Mouse (Mus musculus) right cerebral cortex, adult 2 months (tissue): ENCODE data around the gene Ggta1.
"Not testable (repeated sequence)": the region's sequence is repeated elsewhere in the genome, so short reads cannot be mapped to it uniquely, and the experiment has no call there.

Experiments used
- DNase-seq, 2 experiments: peaks; one replicate each; pipeline ENCODE4 v3.0.0; 2021 to 2022; ENCODE audit warnings: low spot score in 2 of 2

The Ggta1 gene

DNA sequence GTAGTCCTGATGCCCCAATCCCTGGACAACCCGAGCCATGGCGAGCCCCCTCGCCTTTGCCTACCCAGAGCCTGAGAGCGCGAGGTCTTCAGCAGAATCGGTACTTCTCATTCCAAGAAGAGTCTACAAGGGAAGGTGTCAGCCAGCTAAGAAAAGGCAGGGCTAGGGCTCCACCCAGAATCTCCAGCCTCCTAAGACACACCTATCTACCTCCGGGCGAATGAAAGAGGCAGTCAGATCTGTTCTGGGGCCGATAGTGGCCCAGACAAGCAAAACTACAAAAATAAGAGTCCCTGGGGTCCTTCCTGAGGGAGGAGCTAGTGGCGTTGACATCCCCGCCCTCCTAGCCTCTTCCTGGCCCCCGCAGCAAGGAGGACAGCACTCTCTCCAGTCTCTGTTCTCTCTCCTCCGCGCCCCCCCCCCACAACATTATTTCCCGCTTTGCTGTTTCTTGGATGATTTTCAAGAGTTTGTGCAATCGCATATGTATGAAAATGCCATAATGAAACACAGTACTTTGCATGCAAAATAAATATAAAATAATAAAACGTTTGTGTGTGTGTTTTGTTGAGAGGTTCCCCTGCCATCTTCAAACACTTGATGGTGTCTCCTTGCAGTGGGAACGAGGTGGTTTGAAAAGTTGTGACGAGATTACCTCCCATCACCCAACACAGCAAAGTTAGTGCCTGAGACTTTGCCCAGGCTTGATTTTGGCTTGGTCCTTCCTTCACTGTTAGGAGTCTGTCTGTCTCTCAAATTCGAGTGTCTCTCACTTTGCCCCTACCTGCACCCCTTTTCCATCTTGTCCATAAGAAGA, 1.7 kb downstream of the Ggta1 start:
- no peak for DNase-seq

GRCm38 (mm10) chr2:35460378-35460880, 2.6 kb downstream of the Ggta1 start:
- DNase-seq = no peak

GRCm38 (mm10) chr2:35459316-35459715, 3.7 kb downstream of the Ggta1 start:
- DNase-seq = no peak

DNA sequence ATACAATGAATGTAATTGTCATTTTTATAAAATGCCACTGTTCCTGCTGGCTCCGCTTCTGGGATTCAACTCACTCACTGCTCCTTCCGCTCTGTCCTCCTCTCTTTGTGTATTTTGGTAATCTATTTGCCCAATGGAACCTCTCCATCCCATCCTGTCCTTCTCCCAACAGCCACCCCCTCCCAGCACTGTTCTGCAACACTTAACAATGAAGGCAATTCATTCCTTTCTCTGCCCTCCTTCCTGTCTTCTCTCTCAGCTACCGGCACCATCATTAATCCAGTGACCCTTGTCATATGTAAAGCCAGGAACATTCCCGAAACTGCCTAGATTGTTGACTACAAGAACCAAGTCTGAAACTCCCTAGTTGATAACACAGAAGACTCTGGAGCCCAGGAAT, 4.6 kb downstream of the Ggta1 start:
- no peak for DNase-seq

DNA sequence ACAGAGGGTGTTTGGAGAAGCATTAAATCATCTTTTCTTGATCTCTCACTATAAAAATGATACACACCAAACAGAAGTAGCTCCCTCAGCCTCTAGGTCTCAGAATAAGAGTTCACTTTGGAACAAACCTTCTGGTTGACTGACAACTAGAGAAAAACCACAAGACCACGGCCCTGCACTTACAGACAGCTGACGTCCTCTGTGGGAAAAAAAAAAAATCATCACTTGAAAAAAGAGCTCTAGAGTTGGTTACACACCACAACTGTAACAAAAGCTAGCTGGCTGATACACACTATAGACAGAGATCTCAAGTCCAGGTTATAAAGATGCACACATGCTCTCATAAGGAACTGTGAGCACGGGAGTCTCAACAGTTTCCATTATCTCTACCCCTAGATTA, 9.3 kb downstream of the Ggta1 start:
- no peak for DNase-seq

DNA sequence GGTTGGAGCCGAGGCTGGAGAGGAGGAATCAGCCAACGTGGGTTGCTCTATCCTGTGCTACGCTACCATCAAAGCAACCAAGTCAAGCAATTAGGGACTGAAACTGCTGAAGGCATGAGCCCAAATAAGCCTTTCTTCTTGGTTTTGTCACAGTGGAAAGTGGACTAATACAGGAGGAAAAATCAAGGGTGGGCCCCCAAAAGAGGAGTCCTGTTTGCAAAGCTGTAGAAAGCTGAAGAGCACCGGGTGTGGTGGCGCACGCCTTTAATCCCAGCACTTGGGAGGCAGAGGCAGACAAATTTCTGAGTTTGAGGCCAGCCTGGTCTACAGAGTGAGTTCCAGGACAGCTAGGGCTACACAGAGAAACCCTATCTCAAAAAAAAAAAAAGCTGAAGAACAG, 10.3 kb downstream of the Ggta1 start:
- not testable (repeated sequence) for DNase-seq

DNA sequence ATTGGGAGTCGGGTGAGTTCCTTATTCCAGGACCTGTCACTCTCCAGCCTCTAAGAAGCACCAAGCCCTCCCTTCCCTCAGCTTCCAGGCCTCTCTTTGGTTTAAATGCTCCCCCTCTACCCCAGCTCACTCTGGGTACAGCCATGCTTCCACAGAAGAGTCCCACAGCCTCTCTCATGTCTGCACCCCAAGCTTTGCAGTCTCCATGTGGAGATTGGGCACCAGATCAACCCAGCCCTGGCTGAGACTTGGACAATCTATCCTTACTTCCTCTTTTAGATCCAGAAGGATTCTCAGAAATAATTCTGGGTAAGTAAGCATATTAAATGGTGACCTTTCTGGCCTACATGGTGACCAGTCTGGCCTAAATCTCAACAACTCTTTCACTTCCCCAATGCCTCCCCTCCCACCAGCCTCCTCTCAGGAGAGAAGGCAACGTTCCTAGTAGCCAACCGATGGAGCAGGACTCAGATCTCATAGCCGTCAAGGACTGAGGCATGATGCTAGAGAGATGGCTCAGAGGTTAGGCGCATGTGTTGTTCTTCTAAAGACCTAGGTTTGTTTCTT, 11.5 kb downstream of the Ggta1 start:
- no peak for DNase-seq

DNA sequence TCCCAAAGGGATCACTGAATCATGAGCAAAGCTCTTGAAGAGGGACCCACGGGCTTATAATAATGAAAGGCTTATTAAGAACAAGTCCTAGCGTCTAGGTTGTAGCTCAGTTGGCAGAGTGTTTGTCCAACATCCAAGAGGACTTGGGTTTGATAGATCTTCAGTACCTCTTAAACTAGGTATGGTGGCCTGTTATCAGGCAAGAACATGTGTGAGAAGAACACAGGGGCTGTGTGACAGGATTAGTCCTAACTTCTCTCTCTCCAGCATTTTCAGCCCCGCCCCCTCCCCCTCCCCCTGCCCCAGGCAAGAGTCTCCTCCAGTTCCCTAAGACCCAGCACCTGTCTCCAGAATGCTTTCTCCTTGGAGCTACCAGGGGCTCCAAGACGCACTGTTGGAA, 12.2 kb downstream of the Ggta1 start:
- no peak for DNase-seq

DNA sequence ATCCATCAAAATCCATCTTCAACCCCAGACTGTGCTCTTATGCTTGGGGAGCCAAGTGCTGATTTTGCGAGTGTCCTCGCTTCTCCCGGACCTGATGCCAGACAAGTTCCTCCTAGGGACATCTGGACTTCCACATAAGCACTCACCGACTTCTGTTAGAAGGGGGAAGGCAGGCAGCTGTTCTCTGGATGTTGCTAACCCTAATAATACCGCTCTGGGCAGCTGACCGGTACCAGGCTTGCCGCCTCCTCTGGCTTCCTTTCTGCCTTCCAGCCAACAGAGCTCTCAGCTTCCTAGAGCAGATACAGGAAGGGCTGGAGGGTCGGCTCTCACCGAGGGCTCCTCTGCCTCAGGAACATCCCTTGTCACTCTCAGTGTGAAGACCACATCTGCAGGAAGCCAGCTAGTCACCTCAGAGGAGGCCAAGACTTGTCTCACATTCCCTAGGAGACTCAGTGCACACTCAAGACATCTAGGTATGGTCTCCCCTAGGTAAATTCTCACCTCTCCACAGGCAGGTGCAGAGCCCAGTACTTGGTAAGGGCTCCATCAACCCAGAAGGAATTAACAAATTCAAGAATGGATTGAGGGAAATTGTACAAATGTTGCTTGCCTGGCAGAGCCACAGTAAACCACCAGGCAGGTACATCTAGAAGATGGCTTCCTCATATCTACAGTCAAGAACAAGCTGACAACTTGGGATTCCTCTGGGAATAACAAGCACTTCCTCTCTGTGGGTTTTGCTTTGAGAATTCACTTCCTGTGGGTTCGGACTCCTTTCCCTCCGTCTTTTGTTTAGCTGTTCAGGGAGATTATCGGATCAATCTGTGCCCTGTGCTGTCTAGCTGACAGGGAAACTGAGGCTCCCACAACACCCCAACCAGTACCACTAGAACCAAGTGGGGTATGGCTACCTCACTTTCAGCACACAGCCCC, 13.1 kb downstream of the Ggta1 start:
- DNase-seq = no peak

GRCm38 (mm10) chr2:35448914-35449670, 13.9 kb downstream of the Ggta1 start:
- DNase-seq = no peak

GRCm38 (mm10) chr2:35448215-35448913, 14.7 kb downstream of the Ggta1 start:
- no peak for DNase-seq

DNA sequence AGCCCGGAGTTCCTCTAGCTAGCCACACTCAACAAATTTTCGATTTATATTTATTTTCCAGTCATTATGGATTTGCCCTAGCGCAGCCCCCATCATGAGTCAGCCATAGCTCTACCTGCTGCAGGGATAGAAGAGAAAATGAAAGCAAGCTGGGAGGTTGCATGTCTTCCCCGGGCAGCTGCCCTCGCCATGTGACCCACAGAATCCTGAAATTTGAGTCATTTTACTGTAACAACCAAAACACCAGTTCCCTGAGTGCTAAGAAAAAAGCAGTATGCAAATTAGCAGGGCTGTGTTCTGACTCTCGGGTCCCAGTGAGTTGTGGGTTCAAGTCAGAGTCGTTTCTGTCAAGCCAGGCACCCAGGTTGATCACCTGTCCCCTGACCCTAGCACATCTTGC, 15.6 kb downstream of the Ggta1 start:
- no peak for DNase-seq

DNA sequence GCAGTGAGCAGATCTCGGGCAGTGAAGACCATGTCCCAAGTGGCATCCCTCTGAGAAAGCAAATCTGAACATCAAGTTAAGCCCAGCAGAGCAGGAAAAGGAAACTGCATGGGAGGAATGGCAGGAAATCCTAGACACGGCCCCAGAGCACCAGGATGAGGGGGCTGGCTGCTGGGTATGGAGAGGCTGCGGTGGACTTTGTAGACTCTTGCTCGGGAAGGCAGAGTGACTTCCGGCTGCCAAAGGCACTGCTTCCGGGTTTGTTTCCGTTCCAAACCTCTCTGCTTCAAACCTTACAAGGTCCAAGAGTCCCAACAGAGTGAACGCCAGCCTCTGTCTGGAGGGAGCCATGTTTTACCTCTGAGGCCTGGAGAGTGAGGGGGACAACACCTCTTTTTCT, 16.2 kb downstream of the Ggta1 start:
- no peak for DNase-seq

GRCm38 (mm10) chr2:35446300-35446699, 16.7 kb downstream of the Ggta1 start:
- DNase-seq = no peak

GRCm38 (mm10) chr2:35445610-35446009, 17.4 kb downstream of the Ggta1 start:
- no peak for DNase-seq

- no peak for DNase-seq
Observed at GRCm38 (mm10) chr2:35444764-35445262, 18.2 kb downstream of the Ggta1 start.

DNA sequence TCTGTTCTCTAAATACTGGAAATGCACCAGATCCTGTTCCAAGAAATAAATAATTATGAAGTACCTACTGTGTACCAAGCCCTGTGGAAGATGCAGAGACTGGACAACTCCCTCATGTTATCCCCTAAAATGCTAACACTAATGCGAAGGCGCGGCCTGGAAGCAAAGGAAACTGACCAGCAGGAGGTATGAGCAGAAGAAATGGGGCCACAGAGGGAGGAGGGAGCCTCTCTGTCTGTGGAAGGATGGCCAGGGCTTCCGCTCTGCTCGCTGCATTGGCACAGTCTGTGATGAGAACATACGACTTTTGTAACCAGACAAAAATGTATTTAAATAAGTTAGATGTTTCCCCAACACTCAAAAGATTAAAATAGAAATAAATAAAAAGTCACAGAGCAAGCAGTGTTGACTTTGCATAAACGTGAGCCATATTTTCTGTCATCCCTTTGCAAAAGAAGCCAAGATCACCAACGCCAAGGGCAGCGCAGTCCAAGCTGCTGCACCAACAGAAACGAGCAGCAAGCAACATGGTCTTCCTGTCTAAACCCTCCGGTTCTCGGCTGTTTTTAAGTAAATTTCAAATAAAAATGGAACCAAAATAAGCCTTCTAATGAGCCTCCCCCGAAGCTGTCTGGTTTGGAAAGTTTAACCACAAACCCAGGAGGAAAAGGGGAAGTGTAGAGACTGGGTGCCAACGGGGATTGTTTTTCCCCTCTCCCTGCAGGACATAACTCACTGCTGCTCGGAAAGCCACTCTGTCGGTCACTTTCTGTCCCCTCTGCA, 18.9 kb downstream of the Ggta1 start:
- no peak for DNase-seq

DNA sequence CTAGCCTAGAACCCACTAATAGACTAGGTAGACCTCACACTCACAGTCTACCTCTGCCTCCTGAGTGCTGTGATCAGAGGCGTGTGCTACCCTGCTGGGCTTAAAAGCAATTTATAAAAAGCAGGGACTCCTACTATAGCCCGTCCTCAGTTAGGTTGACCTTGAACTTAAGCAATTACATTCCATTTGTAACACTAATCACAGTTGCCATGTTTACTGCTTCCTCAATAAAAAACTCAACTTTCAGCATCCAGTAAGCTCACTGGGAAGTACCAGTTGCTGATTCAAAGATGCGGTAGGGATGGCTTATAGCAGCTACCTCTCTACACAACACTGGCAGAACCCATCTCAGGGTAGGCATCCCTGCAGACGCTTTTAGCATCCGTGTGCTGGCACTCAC, 19.7 kb downstream of the Ggta1 start:
- no peak for DNase-seq

DNA sequence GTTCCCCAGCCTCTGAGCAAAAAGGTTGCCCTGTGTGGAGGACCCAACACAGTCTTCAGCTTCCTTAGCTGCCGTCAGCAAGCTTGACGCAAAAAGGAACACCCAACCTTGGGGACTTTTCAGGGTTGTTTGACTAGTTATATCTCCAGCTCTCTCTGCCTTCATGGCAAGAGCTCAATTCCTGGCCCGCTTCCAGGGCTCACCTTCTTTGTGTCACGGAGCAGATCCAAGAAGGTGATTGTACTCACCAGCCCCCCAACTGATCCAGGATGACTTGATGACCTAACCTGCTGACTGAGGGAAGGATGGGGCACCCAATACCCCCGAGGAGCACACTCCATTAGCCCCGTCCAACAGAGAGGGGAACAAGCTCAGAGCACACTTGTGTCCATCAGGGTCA, 21.0 kb downstream of the Ggta1 start:
- no peak for DNase-seq

DNA sequence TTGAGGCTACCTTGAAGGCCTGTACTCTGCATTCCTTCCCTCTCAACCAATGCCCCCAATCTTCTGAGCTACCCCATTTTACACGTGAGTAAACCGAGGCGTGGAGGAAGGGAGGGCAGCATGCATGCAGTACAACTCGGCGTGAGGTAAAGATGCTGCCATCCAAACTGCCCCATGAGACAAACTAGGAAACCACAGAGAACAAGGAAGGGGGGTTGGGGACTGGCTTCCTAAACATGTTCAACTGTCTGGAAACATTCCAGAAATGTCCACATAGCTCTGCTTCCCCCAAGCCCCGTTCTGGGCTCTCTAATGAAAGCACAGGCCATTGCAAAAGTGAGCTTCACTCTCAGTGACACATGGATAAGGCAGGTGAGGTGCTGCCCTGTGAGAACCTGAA, 21.6 kb downstream of the Ggta1 start:
- no peak for DNase-seq
